ENCODE assay signal across 16 mouse cellular contexts in the genomic region with DNA sequence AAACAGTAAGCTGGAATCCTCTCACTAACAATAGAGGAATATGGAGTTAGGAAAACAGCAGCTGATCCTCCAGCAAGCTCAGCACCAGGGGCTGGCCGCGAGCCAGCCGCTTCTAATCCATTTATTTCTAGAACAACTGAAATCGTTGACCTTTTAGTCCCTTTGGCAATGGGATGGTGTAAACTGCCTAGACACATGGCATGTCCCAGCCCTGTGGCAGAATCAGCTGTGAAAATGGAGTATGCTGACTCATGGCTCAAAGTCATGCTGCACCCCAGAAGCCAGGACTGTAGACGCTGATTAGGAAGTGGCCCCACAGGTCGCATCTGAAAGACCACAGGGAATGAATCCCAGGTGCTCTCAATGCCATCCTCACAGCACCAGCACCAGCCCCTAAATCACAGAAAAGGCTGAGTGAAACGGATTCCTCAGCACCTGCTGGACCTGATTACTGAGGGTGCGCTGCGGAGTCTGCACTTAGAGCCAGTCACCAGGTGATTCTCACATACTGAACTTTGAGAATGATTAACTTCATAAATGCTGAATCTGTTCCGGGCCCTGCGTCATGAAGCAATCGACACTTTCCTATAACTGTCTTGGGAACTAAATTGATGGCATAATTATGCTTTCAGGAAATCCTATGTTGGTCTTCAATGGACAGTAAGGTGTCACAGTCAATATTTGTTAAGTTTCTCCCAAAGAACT. TPM values are rescaled to one million over a fixed set of nuclear protein-coding genes. Genes with fewer than 3 reads are reported as not detected.
DNase-seq lines count a peak whose midpoint lies in the region; ATAC-seq and TF ChIP-seq lines count a peak whose summit lies in the region.
"Had no signal": no experiment of that assay in that cellular context is flagged by ENCODE, and none has a peak within 500 bp of the region (broad histone marks: within the 10 kb centered on the region; RNA-seq: fewer than 3 reads in every experiment).

No protein-coding gene starts in this region.

- H3K9ac ChIP-seq in embryonic facial prominence, embryonic 14.5 days (ENCODE audit: low read depth, low read length) = no peak overlapping the region
- H3K9ac ChIP-seq in hindbrain, postnatal 0 days (replicated peaks; ENCODE audit: low read length) = no peak overlapping the region
- no peak overlapping the region for H3K9ac ChIP-seq in midbrain, postnatal 0 days (replicated peaks; ENCODE audit: low read length, poor library complexity, severe bottlenecking)
- H3K9ac ChIP-seq: heart, embryonic 15.5 days; limb, embryonic 12.5 days; stomach, embryonic 15.5 days had no signal

- no peaks in the 10 kb centered on the region for H3K9me3 ChIP-seq in embryonic facial prominence, embryonic 14.5 days (ENCODE audit: control insufficient read depth, low read length)
- H3K9me3 ChIP-seq in embryonic facial prominence, embryonic 10.5 days = no peaks in the 10 kb centered on the region
- no peaks in the 10 kb centered on the region; the same call in 1 of the 2 replicates for H3K9me3 ChIP-seq in hindbrain, postnatal 0 days (ENCODE audit: low read length)
- H3K9me3 ChIP-seq in midbrain, postnatal 0 days (ENCODE audit: low read length) = no peaks in the 10 kb centered on the region
- no peaks in the 10 kb centered on the region for H3K9me3 ChIP-seq in forebrain, embryonic 10.5 days
- H3K9me3 ChIP-seq: heart, embryonic 15.5 days; limb, embryonic 12.5 days; stomach, embryonic 15.5 days had no signal

- H3K36me3 ChIP-seq in embryonic facial prominence, embryonic 14.5 days (ENCODE audit: control insufficient read depth, insufficient read depth, low read length) = no peaks in the 10 kb centered on the region
- H3K36me3 ChIP-seq in embryonic facial prominence, embryonic 10.5 days (replicated peaks) = no peaks in the 10 kb centered on the region
- no peaks in the 10 kb centered on the region for H3K36me3 ChIP-seq in hindbrain, postnatal 0 days (ENCODE audit: insufficient read depth, low read length)
- H3K36me3 ChIP-seq in midbrain, postnatal 0 days (ENCODE audit: insufficient read depth, low read length) = no peaks in the 10 kb centered on the region
- H3K36me3 ChIP-seq in forebrain, embryonic 10.5 days (replicated peaks) = no peaks in the 10 kb centered on the region
- H3K36me3 ChIP-seq: heart, embryonic 15.5 days; limb, embryonic 12.5 days; stomach, embryonic 15.5 days had no signal

- peak; percentile 63; the same call in 1 of the 2 replicates for ATAC-seq in embryonic facial prominence, embryonic 14.5 days (ENCODE audit: low read depth)
- ATAC-seq in hindbrain, postnatal 0 days = peak; percentile 43; the same call in 1 of the 2 replicates
- no peak for ATAC-seq in midbrain, postnatal 0 days (ENCODE audit: low FRiP score)
- ATAC-seq: lung, postnatal 0 days had no signal

- H3K4me2 ChIP-seq in embryonic facial prominence, embryonic 14.5 days (ENCODE audit: low read depth, low read length) = no peak overlapping the region
- H3K4me2 ChIP-seq in hindbrain, postnatal 0 days (ENCODE audit: low read depth, low read length) = no peak overlapping the region
- H3K4me2 ChIP-seq in midbrain, postnatal 0 days (ENCODE audit: low read depth, low read length, poor library complexity, severe bottlenecking) = no peak overlapping the region
- H3K4me2 ChIP-seq: heart, embryonic 15.5 days; limb, embryonic 12.5 days; stomach, embryonic 15.5 days had no signal

- H3K27ac ChIP-seq in embryonic facial prominence, embryonic 14.5 days (replicated peaks; ENCODE audit: low read depth, low read length) = no peak overlapping the region
- H3K27ac ChIP-seq in embryonic facial prominence, embryonic 10.5 days (replicated peaks) = no peak overlapping the region
- H3K27ac ChIP-seq in hindbrain, postnatal 0 days = no peak overlapping the region
- H3K27ac ChIP-seq in midbrain, postnatal 0 days (ENCODE audit: low read depth, low read length) = no peak overlapping the region
- no peak overlapping the region for H3K27ac ChIP-seq in forebrain, embryonic 10.5 days
- H3K27ac ChIP-seq: heart, embryonic 15.5 days; limb, embryonic 12.5 days; stomach, embryonic 15.5 days had no signal

- peak; percentile 76 for DNase-seq in embryonic facial prominence, embryonic 14.5 days (ENCODE audit: low spot score)
- no peak for DNase-seq in embryonic facial prominence, embryonic 10.5 days (ENCODE audit: low spot score)
- peak; percentile 1 to 3 for DNase-seq in layer of hippocampus, postnatal 14 days (ENCODE audit: low spot score in 2 of 2)
- no peak for DNase-seq in layer of hippocampus, adult 11-12 months (ENCODE audit: low spot score)
- peak; percentile 62 for DNase-seq in hindbrain, postnatal 0 days (ENCODE audit: low spot score)
- DNase-seq in midbrain, postnatal 0 days (ENCODE audit: low spot score) = peak; percentile 70
- DNase-seq in neural tube, embryonic 10.5 days (ENCODE audit: extremely low spot score, low spot score) = no peak
- no peak for DNase-seq in forebrain, embryonic 10.5 days (ENCODE audit: extremely low spot score, low spot score)
- DNase-seq: adrenal gland, postnatal 25 days; cerebellum, adult 9-11 months; thymus, postnatal 4 days had no signal

- H3K4me1 ChIP-seq in embryonic facial prominence, embryonic 14.5 days (ENCODE audit: control insufficient read depth, insufficient read depth, low read length) = no peaks in the 10 kb centered on the region
- no peaks in the 10 kb centered on the region; the same call in 1 of the 2 replicates for H3K4me1 ChIP-seq in embryonic facial prominence, embryonic 10.5 days
- H3K4me1 ChIP-seq in hindbrain, postnatal 0 days (ENCODE audit: insufficient read depth, low read length) = no peaks in the 10 kb centered on the region
- H3K4me1 ChIP-seq in midbrain, postnatal 0 days (ENCODE audit: insufficient read depth, low read length) = no peaks in the 10 kb centered on the region
- 0 out of 2 replicates have a peak, but pooled peaks cover 4% of the 10 kb centered on the region for H3K4me1 ChIP-seq in forebrain, embryonic 10.5 days
- H3K4me1 ChIP-seq: heart, embryonic 15.5 days; limb, embryonic 12.5 days; stomach, embryonic 15.5 days had no signal

- no peak overlapping the region for H3K4me3 ChIP-seq in embryonic facial prominence, embryonic 14.5 days (ENCODE audit: low read depth, low read length)
- H3K4me3 ChIP-seq in embryonic facial prominence, embryonic 10.5 days = no peak overlapping the region
- H3K4me3 ChIP-seq in hindbrain, postnatal 0 days (ENCODE audit: low read length) = no peak overlapping the region
- H3K4me3 ChIP-seq in midbrain, postnatal 0 days (ENCODE audit: low read depth, low read length) = no peak overlapping the region
- no peak overlapping the region for H3K4me3 ChIP-seq in forebrain, embryonic 10.5 days
- H3K4me3 ChIP-seq: erythroblast, embryonic 14.5 days; heart, embryonic 15.5 days; limb, embryonic 12.5 days; stomach, embryonic 15.5 days had no signal

- 55% methylated on average over 12 of the region's 12 CpGs for WGBS in embryonic facial prominence, embryonic 14.5 days
- 68% methylated on average over 12 of the region's 12 CpGs for WGBS in embryonic facial prominence, embryonic 10.5 days
- 62% methylated on average over 12 of the region's 12 CpGs for WGBS in hindbrain, postnatal 0 days
- WGBS in midbrain, postnatal 0 days = 58% methylated on average over 12 of the region's 12 CpGs
- WGBS in forebrain, embryonic 10.5 days = 70% methylated on average over 12 of the region's 12 CpGs

- TF ChIP-seq CTCF in hindbrain, postnatal 0 days (IDR thresholded peaks at IDR 0.05; ENCODE audit: low read depth) = no peak
- no peak for TF ChIP-seq CTCF in midbrain, postnatal 0 days (IDR thresholded peaks at IDR 0.05)

- H3K27me3 ChIP-seq in embryonic facial prominence, embryonic 14.5 days (replicated peaks; ENCODE audit: control insufficient read depth, insufficient read depth, low read length) = no peaks in the 10 kb centered on the region
- no peaks in the 10 kb centered on the region for H3K27me3 ChIP-seq in embryonic facial prominence, embryonic 10.5 days (replicated peaks; ENCODE audit: low read depth, poor library complexity, severe bottlenecking)
- H3K27me3 ChIP-seq in hindbrain, postnatal 0 days (ENCODE audit: insufficient read depth, low read length) = no peaks in the 10 kb centered on the region
- no peaks in the 10 kb centered on the region for H3K27me3 ChIP-seq in midbrain, postnatal 0 days (ENCODE audit: insufficient read depth, low read length)
- no peaks in the 10 kb centered on the region for H3K27me3 ChIP-seq in forebrain, embryonic 10.5 days (ENCODE audit: poor library complexity, severe bottlenecking)
- H3K27me3 ChIP-seq: heart, embryonic 15.5 days; limb, embryonic 12.5 days; stomach, embryonic 15.5 days had no signal

RNA-seq across cellular contexts. Expression of a gene that starts 26.5 kb away (rescaled TPM):
- polyA plus RNA-seq in embryonic facial prominence, embryonic 14.5 days (2014; fragmentation: Nextera tagmentation; extraction: Ambion mirVana) = 17.5 and 19.8 TPM in 2 replicates
- 40.2 and 42.2 TPM in 2 replicates for polyA plus RNA-seq in embryonic facial prominence, embryonic 10.5 days (2016; fragmentation: Nextera tagmentation; extraction: Ambion mirVana)
- 1 to 10 TPM; 2.7 to 3.5 TPM for total RNA-seq in layer of hippocampus, postnatal 14 days (2021)
- total RNA-seq in hindbrain, postnatal 0 days (2014; rRNA removed) = 21.4 and 25.5 TPM in 2 replicates
- polyA plus RNA-seq in hindbrain, postnatal 0 days (2015; fragmentation: Nextera tagmentation; extraction: Ambion mirVana) = 22.6 and 24.0 TPM in 2 replicates
- total RNA-seq in midbrain, postnatal 0 days (2014; rRNA removed) = 32.9 and 42.6 TPM in 2 replicates
- polyA plus RNA-seq in midbrain, postnatal 0 days (2015; fragmentation: Nextera tagmentation; extraction: Ambion mirVana) = 23.9 and 27.2 TPM in 2 replicates
- polyA plus RNA-seq in forebrain, embryonic 10.5 days (2016; fragmentation: Nextera tagmentation; extraction: Ambion mirVana) = 43.1 and 43.9 TPM in 2 replicates
- polyA plus RNA-seq: erythroblast, embryonic 14.5 days had no signal

Comparison
In these comparisons a context has a peak if more than half of its experiments do, and no peak if none do; other contexts are left out.
1. DNase-seq: peak in embryonic facial prominence, embryonic 14.5 days (single experiment), layer of hippocampus, postnatal 14 days (2 of 2), hindbrain, postnatal 0 days (single experiment) and midbrain, postnatal 0 days (single experiment); none in embryonic facial prominence, embryonic 10.5 days (single experiment), layer of hippocampus, adult 11-12 months (single experiment), neural tube, embryonic 10.5 days (single experiment) and forebrain, embryonic 10.5 days (single experiment).